In the genomic region with DNA sequence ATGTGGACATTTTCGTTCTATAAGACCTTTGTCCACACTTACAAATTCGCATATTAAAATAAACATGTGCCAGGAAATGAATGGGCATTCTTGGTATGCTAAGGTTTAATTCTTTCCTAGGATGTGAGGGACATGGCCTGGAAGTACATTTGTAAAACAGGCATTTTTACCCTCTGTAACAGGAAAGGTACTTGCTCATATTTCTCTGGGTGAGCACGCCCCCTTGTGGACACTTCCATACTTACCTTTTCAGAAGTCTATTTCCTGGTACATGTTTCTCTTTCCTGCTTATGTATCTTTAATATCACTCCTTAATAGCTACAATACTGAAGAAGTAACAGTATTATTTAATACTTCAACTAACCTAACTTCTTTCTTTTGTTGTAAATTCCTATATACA, we compare ENCODE assay signal across 9 mouse cellular contexts.
DNase-seq lines count a peak whose midpoint lies in the region; ATAC-seq and TF ChIP-seq lines count a peak whose summit lies in the region.
"Had no signal": no experiment of that assay in that cellular context is flagged by ENCODE, and none has a peak within 500 bp of the region (broad histone marks: within the 10 kb centered on the region; RNA-seq: fewer than 3 reads in every experiment).

No protein-coding gene starts in this region.

- no peak overlapping the region for H3K4me3 ChIP-seq in intestine, embryonic 14.5 days (ENCODE audit: low read depth, low read length)
- H3K4me3 ChIP-seq in intestine, embryonic 16.5 days (ENCODE audit: low read length), result no peak overlapping the region
- H3K4me3 ChIP-seq in ES-E14 (ENCODE audit: insufficient read depth in 1 of 2, low read depth in 1 of 2, low read length in 2 of 2, poor library complexity in 1 of 2, severe bottlenecking in 1 of 2), result no peak overlapping the region
- H3K4me3 ChIP-seq: megakaryocyte, embryonic 14.5 days had no signal

- H3K9ac ChIP-seq in intestine, embryonic 14.5 days (ENCODE audit: low read length), result no peak overlapping the region
- H3K9ac ChIP-seq in intestine, embryonic 16.5 days (ENCODE audit: low read depth, low read length), result no peak overlapping the region
- no peak overlapping the region for H3K9ac ChIP-seq in ES-E14 (ENCODE audit: insufficient read depth, low read depth, low read length, poor library complexity, severe bottlenecking)

- H3K9me3 ChIP-seq in intestine, embryonic 14.5 days (ENCODE audit: control insufficient read depth, low read length), result no peaks in the 10 kb centered on the region
- H3K9me3 ChIP-seq in intestine, embryonic 16.5 days (ENCODE audit: control insufficient read depth, low read length), result no peaks in the 10 kb centered on the region
- no peaks in the 10 kb centered on the region for H3K9me3 ChIP-seq in ES-E14 (ENCODE audit: control insufficient read depth, insufficient read depth, low read depth, low read length)
- H3K9me3 ChIP-seq: megakaryocyte, embryonic 14.5 days had no signal

- DNase-seq in intestine, embryonic 14.5 days (ENCODE audit: low spot score), result peak; percentile 54
- DNase-seq in A20 (ENCODE audit: low read depth, low spot score) (peak; percentile 65), ES-E14 (ENCODE audit: low read depth, low spot score) (peak; percentile 58)
- DNase-seq in c-Kit-positive CD71-positive TER-119-positive erythroid progenitor cells, embryonic 14.5 days (ENCODE audit: low spot score), result peak; percentile 52

- no peak overlapping the region for H3K4me2 ChIP-seq in intestine, embryonic 14.5 days (ENCODE audit: low read length)
- no peak overlapping the region for H3K4me2 ChIP-seq in intestine, embryonic 16.5 days (ENCODE audit: low read depth, low read length)

- H3K36me3 ChIP-seq in intestine, embryonic 14.5 days (ENCODE audit: control insufficient read depth, insufficient read depth, low read length), result no peaks in the 10 kb centered on the region
- no peaks in the 10 kb centered on the region for H3K36me3 ChIP-seq in intestine, embryonic 16.5 days (ENCODE audit: control insufficient read depth, insufficient read depth, low read length)
- no peaks in the 10 kb centered on the region for H3K36me3 ChIP-seq in ES-E14 (ENCODE audit: control insufficient read depth, insufficient read depth, low read length, poor library complexity, severe bottlenecking)

- no peaks in the 10 kb centered on the region for H3K27me3 ChIP-seq in intestine, embryonic 14.5 days (replicated peaks; ENCODE audit: control insufficient read depth, insufficient read depth, low read length)
- no peaks in the 10 kb centered on the region for H3K27me3 ChIP-seq in intestine, embryonic 16.5 days (replicated peaks; ENCODE audit: control insufficient read depth, insufficient read depth, low read length)
- H3K27me3 ChIP-seq: megakaryocyte, embryonic 14.5 days had no signal

- H3K27ac ChIP-seq in intestine, embryonic 14.5 days (ENCODE audit: low read depth), result no peak overlapping the region
- no peak overlapping the region for H3K27ac ChIP-seq in intestine, embryonic 16.5 days (ENCODE audit: low read length)
- no peak overlapping the region for H3K27ac ChIP-seq in ES-E14 (ENCODE audit: insufficient read depth, low read depth, low read length, poor library complexity, severe bottlenecking)

- WGBS in intestine, embryonic 14.5 days, result 56% methylated on average over 3 of the region's 3 CpGs
- WGBS in intestine, embryonic 16.5 days, result 56% methylated on average over 3 of the region's 3 CpGs

- in situ Hi-C loops in ES-E14 (cut with MboI; ENCODE audit: low sequenced_read_pairs in 2 of 2, unreplicated experiment in 2 of 2), result loop anchor here in 1 of 2 experiments (25.0 kb wide), 1 partner anchor 179 kb away; no protein-coding TSS in a partner anchor

- H3K4me1 ChIP-seq in intestine, embryonic 14.5 days (replicated peaks; ENCODE audit: control insufficient read depth, insufficient read depth, low read length), result no peaks in the 10 kb centered on the region
- no peaks in the 10 kb centered on the region for H3K4me1 ChIP-seq in intestine, embryonic 16.5 days (ENCODE audit: control insufficient read depth, insufficient read depth, low read length)
- H3K4me1 ChIP-seq in ES-E14 (ENCODE audit: control insufficient read depth in 2 of 2, insufficient read depth in 2 of 2, low read length in 2 of 2, poor library complexity in 1 of 2), result no peaks in the 10 kb centered on the region

- no peak for ATAC-seq in intestine, embryonic 14.5 days (replicated peaks; ENCODE audit: low FRiP score, low TSS enrichment, low read depth)
- ATAC-seq in intestine, embryonic 16.5 days, result no peak
- ATAC-seq in inflammation-experienced regulatory T-cells, adult 6 months, result peak; percentile 75
- peak; percentile 63; the same call in 1 of the 2 replicates for ATAC-seq in megakaryocyte-erythroid progenitor cell, adult 5-6 weeks (replicated peaks; ENCODE audit: low FRiP score, low TSS enrichment, poor library complexity, severe bottlenecking)
- ATAC-seq in monocyte, adult 5-6 weeks (replicated peaks; ENCODE audit: insufficient number of reproducible peaks, low FRiP score, low TSS enrichment, poor library complexity, severe bottlenecking), result no peak

TF ChIP-seq in ES-E14, 5 proteins besides CTCF, POLR2A, EP300 and RAD21:
- TF ChIP-seq ZC3H11A (IDR thresholded peaks at IDR 0.05; ENCODE audit: borderline replicate concordance, low read depth, low read length) (peak; percentile 44; the same call in 1 of the 2 replicates), MAFK (IDR thresholded peaks at IDR 0.05; ENCODE audit: insufficient read depth, low read depth, low read length) (no peak), ZNF384 (IDR thresholded peaks at IDR 0.05; ENCODE audit: low read depth, low read length) (no peak), CHD2 (IDR thresholded peaks at IDR 0.05; ENCODE audit: low read depth, low read length) (no peak), HCFC1 (IDR thresholded peaks at IDR 0.05; ENCODE audit: borderline replicate concordance, insufficient read depth, low read length) (no peak)

Comparison
In these comparisons a context has a peak if more than half of its experiments do, and no peak if none do; other contexts are left out.
1. ATAC-seq: peak in inflammation-experienced regulatory T-cells, adult 6 months (single experiment) and megakaryocyte-erythroid progenitor cell, adult 5-6 weeks (single experiment); none in intestine, embryonic 14.5 days (single experiment), intestine, embryonic 16.5 days (single experiment) and monocyte, adult 5-6 weeks (single experiment).
2. Peak in every context shown above with its lines, with median percentiles within 50 percentile points of each other: DNase-seq.